Mouse (Mus musculus) cortical plate, adult 2 months (tissue): ENCODE measurements at regions not wholly inside any gene's neighbourhood (a gene's known extent, or its start where the extent isn't known, plus 50 kb on each side); places are given as distances from the start of the nearest gene placed in this dataset.

Experiments used
- H3K27ac ChIP-seq: fragments of 200-500 bp; 2 replicates; pipeline ENCODE4 v1.5.1; 2012; ENCODE audit warnings: low read length, control low read depth, inconsistent platforms; ENCODE audit not compliant: insufficient read depth
- H3K4me1 ChIP-seq: fragments of 200-500 bp; 2 replicates; pipeline ENCODE4 v1.6.1; 2011; ENCODE audit warnings: low read length; ENCODE audit not compliant: control insufficient read depth, insufficient read depth
- H3K4me3 ChIP-seq: fragments of 200-500 bp; 2 replicates; pipeline ENCODE4 v1.5.1; 2011; ENCODE audit warnings: mild to moderate bottlenecking, low read length, control low read depth; ENCODE audit not compliant: insufficient read depth
- CTCF ChIP-seq: fragments of 200-500 bp; IDR thresholded peaks from 2 replicates; pipeline ENCODE4 v1.5.1; 2011; ENCODE audit warnings: mild to moderate bottlenecking, control low read depth, low read length; ENCODE audit not compliant: insufficient read depth; ENCODE audit errors: extremely low read depth
- POLR2A ChIP-seq: fragments of 200-500 bp; IDR thresholded peaks from 2 replicates; pipeline ENCODE4 v1.6.1; 2011; ENCODE audit warnings: mild to moderate bottlenecking, low read length, control low read depth; ENCODE audit not compliant: insufficient read depth; ENCODE audit errors: extremely low read depth

- no peak overlapping the region for H3K27ac ChIP-seq
- no peak overlapping the region for H3K4me3 ChIP-seq
- H3K4me1 ChIP-seq, result peaks cover 2% of the 10 kb centered on the region; the same call in 1 of the 2 replicates
- TF ChIP-seq CTCF (no peak), POLR2A (no peak)
Observed at GRCm38 (mm10) chr11:45621824-45622223, 230.0 kb upstream of the Clint1 start.

- TF ChIP-seq CTCF, result no peak
- TF ChIP-seq POLR2A, result no peak
- Histone ChIP-seq H3K27ac (no peak overlapping the region), H3K4me1 (peaks cover 2% of the 10 kb centered on the region; the same call in 1 of the 2 replicates), H3K4me3 (no peak overlapping the region)
Observed at GRCm38 (mm10) chr11:45622701-45623100, 229.2 kb upstream of the Clint1 start.

GRCm38 (mm10) chr11:45624233-45624632 lies 227.6 kb upstream of the Clint1 start:
- peaks cover 2% of the 10 kb centered on the region; the same call in 1 of the 2 replicates for H3K4me1 ChIP-seq
- no peak for TF ChIP-seq CTCF
- no peak for TF ChIP-seq POLR2A
- H3K27ac ChIP-seq, result peak overlapping the region; percentile 48
- H3K4me3 ChIP-seq, result no peak overlapping the region

- peaks cover 2% of the 10 kb centered on the region; the same call in 1 of the 2 replicates for H3K4me1 ChIP-seq
- no peak overlapping the region for H3K27ac ChIP-seq
- TF ChIP-seq CTCF, result peak; percentile 23; the same call in 1 of the 2 replicates
- TF ChIP-seq POLR2A, result no peak
- no peak overlapping the region for H3K4me3 ChIP-seq
Observed at GRCm38 (mm10) chr11:45629250-45629649, 222.6 kb upstream of the Clint1 start.

- Histone ChIP-seq H3K27ac (no peak overlapping the region), H3K4me1 (no peaks in the 10 kb centered on the region), H3K4me3 (no peak overlapping the region)
- TF ChIP-seq POLR2A, result no peak
Observed at GRCm38 (mm10) chr11:45634535-45635235, 217.2 kb upstream of the Clint1 start.

- TF ChIP-seq POLR2A, result no peak
- no peak for TF ChIP-seq CTCF
Observed at GRCm38 (mm10) chr11:45635896-45636295, 216.0 kb upstream of the Clint1 start.

GRCm38 (mm10) chr11:45639236-45639635 lies 212.6 kb upstream of the Clint1 start:
- Histone ChIP-seq H3K4me3 (no peak overlapping the region), H3K27ac (no peak overlapping the region), H3K4me1 (no peaks in the 10 kb centered on the region)
- no peak for TF ChIP-seq POLR2A
- TF ChIP-seq CTCF, result no peak

More at GRCm38 (mm10) chr11:45635896-45636295, 216.0 kb upstream of the Clint1 start:
- Histone ChIP-seq H3K4me3 (no peak overlapping the region), H3K4me1 (no peaks in the 10 kb centered on the region), H3K27ac (no peak overlapping the region)

GRCm38 (mm10) chr11:45642142-45642756 lies 209.6 kb upstream of the Clint1 start:
- no peak for TF ChIP-seq POLR2A
- TF ChIP-seq CTCF, result no peak

GRCm38 (mm10) chr11:45643629-45644325 lies 208.1 kb upstream of the Clint1 start:
- Histone ChIP-seq H3K27ac (no peak overlapping the region), H3K4me1 (no peaks in the 10 kb centered on the region), H3K4me3 (no peak overlapping the region)
- no peak for TF ChIP-seq CTCF
- no peak for TF ChIP-seq POLR2A

More at GRCm38 (mm10) chr11:45642142-45642756, 209.6 kb upstream of the Clint1 start:
- Histone ChIP-seq H3K4me1 (no peaks in the 10 kb centered on the region), H3K27ac (no peak overlapping the region), H3K4me3 (no peak overlapping the region)

- Histone ChIP-seq H3K27ac (no peak overlapping the region), H3K4me3 (no peak overlapping the region), H3K4me1 (no peaks in the 10 kb centered on the region)
- TF ChIP-seq POLR2A (no peak), CTCF (no peak)
Observed at GRCm38 (mm10) chr11:45645815-45646214, 206.0 kb upstream of the Clint1 start.
